Mouse (Mus musculus) CH12.LX (cell line): ENCODE measurements around the gene 1700069L16Rik. TPM values are rescaled to one million over a fixed set of nuclear protein-coding genes. Genes with fewer than 3 reads are reported as not detected.

ENCODE experiments used
- DNase-seq: peaks from one replicate; pipeline ENCODE4 v3.0.0-alpha.2; 2013; ENCODE audit errors: extremely low read depth
- H3K27ac ChIP-seq: 2 replicates; pipeline ENCODE4 v1.5.1; 2012; ENCODE audit warnings: low read depth, mild to moderate bottlenecking, control low read depth, moderate library complexity; ENCODE audit not compliant: insufficient read depth
- H3K27me3 ChIP-seq: replicated peaks from 2 replicates; pipeline ENCODE3; 2012; ENCODE audit warnings: inconsistent platforms
- H3K36me3 ChIP-seq, 2 experiments: replicated peaks in 1 of 2; 2 replicates each; pipeline versions ENCODE3 to v1.6.1; 2012; ENCODE audit warnings: inconsistent platforms in 1 of 2, low read length in 1 of 2, mild to moderate bottlenecking in 1 of 2, mixed read lengths in 1 of 2, moderate library complexity in 1 of 2; ENCODE audit not compliant: control insufficient read depth in 1 of 2, insufficient read depth in 1 of 2
- H3K4me1 ChIP-seq, 2 experiments: 2 replicates each; pipeline ENCODE4 v1.6.1; 2012; ENCODE audit warnings: inconsistent platforms in 1 of 2, moderate library complexity in 1 of 2; ENCODE audit not compliant: insufficient read depth in 2 of 2, control insufficient read depth in 1 of 2
- H3K4me2 ChIP-seq: 2 replicates; pipeline ENCODE4 v1.6.1; 2012; ENCODE audit warnings: low read depth, mild to moderate bottlenecking, control low read depth; ENCODE audit not compliant: poor library complexity, insufficient read depth, severe bottlenecking
- H3K4me3 ChIP-seq, 3 experiments: fragments of 150-350 bp in 1 of 3; sonication (generic) in 1 of 3; replicated peaks in 1 of 3; 2 replicates each; pipeline versions ENCODE3 to v1.5.1; 2011 to 2012; ENCODE audit warnings: low read depth in 2 of 3, low read length in 2 of 3, mild to moderate bottlenecking in 2 of 3, moderate library complexity in 2 of 3, control low read depth in 1 of 3, improper control_type of control experiment in 1 of 3, inconsistent platforms in 1 of 3, mixed read lengths in 1 of 3; ENCODE audit not compliant: poor library complexity in 1 of 3
- H3K79me2 ChIP-seq: replicated peaks from 2 replicates; pipeline ENCODE4 v1.6.1; 2012; ENCODE audit warnings: mild to moderate bottlenecking, moderate library complexity; ENCODE audit not compliant: control insufficient read depth, poor library complexity, insufficient read depth, severe bottlenecking; ENCODE audit errors: extremely low read depth
- H3K9ac ChIP-seq: 2 replicates; pipeline ENCODE4 v1.6.1; 2012; ENCODE audit warnings: low read depth, mild to moderate bottlenecking, control low read depth, moderate library complexity; ENCODE audit not compliant: insufficient read depth
- H3K9me3 ChIP-seq: replicated peaks from 2 replicates; pipeline ENCODE3; 2012; ENCODE audit warnings: low read length, inconsistent platforms, mixed read lengths
- GABPA ChIP-seq: IDR thresholded peaks from 2 replicates; pipeline ENCODE4 v1.6.1; 2012; ENCODE audit warnings: low read depth, low read length, improper control_type of control experiment, inconsistent platforms; ENCODE audit not compliant: insufficient replicate concordance
- HCFC1 ChIP-seq: IDR thresholded peaks from 2 replicates; pipeline ENCODE4 v1.6.1; 2012; ENCODE audit warnings: low read depth, mild to moderate bottlenecking, inconsistent platforms, low read length, improper control_type of control experiment
- JUN ChIP-seq: IDR thresholded peaks from 2 replicates; pipeline ENCODE4 v1.6.1; 2011; ENCODE audit warnings: low read depth, mild to moderate bottlenecking, low read length, improper control_type of control experiment, moderate library complexity; ENCODE audit not compliant: insufficient read depth
- JUND ChIP-seq: conservative IDR thresholded peaks from 2 replicates; pipeline ENCODE4 v1.6.1; 2011; ENCODE audit warnings: low read depth, low read length, improper control_type of control experiment
- MAFK ChIP-seq: IDR thresholded peaks from 2 replicates; pipeline ENCODE4 v1.6.1; 2011; ENCODE audit warnings: low read length, improper control_type of control experiment; ENCODE audit not compliant: insufficient replicate concordance
- MEF2A ChIP-seq: IDR thresholded peaks from 2 replicates; pipeline ENCODE4 v1.6.1; 2014; ENCODE audit warnings: low read depth, mild to moderate bottlenecking, inconsistent platforms, low read length, improper control_type of control experiment, borderline replicate concordance
- MXI1 ChIP-seq: IDR thresholded peaks from 2 replicates; pipeline ENCODE4 v1.6.1; 2011; ENCODE audit warnings: mild to moderate bottlenecking, low read depth, low read length, improper control_type of control experiment
- MYC ChIP-seq: IDR thresholded peaks from 2 replicates; pipeline ENCODE4 v1.6.1; 2011; ENCODE audit warnings: low read depth, mild to moderate bottlenecking, improper control_type of control experiment, low read length
- RAD21 ChIP-seq: IDR thresholded peaks from 2 replicates; pipeline ENCODE4 v1.6.1; 2011; ENCODE audit warnings: low read depth, mild to moderate bottlenecking, low read length, improper control_type of control experiment, moderate library complexity
- TBP ChIP-seq: conservative IDR thresholded peaks from 2 replicates; pipeline ENCODE4 v1.6.1; 2011; ENCODE audit warnings: low read depth, low read length, improper control_type of control experiment
- UBTF ChIP-seq: IDR thresholded peaks from 2 replicates; pipeline ENCODE4 v1.6.1; 2012; ENCODE audit warnings: low read depth, mild to moderate bottlenecking, inconsistent platforms, low read length, improper control_type of control experiment, moderate library complexity
- USF1 ChIP-seq: IDR thresholded peaks from 2 replicates; pipeline ENCODE4 v1.6.1; 2014; ENCODE audit warnings: low read depth, mild to moderate bottlenecking, inconsistent platforms, low read length, improper control_type of control experiment
- USF2 ChIP-seq: conservative IDR thresholded peaks from 2 replicates; pipeline ENCODE4 v1.6.1; 2011; ENCODE audit warnings: low read depth, low read length, improper control_type of control experiment
- ZC3H11A ChIP-seq: IDR thresholded peaks from 2 replicates; pipeline ENCODE4 v1.6.1; 2012; ENCODE audit warnings: low read depth, mild to moderate bottlenecking, inconsistent platforms, low read length, improper control_type of control experiment
- ZKSCAN1 ChIP-seq: IDR thresholded peaks from 2 replicates; pipeline ENCODE4 v1.6.1; 2012; ENCODE audit warnings: low read depth, inconsistent platforms, low read length, improper control_type of control experiment, borderline replicate concordance
- ZMIZ1 ChIP-seq: IDR thresholded peaks from 2 replicates; pipeline ENCODE4 v1.6.1; 2012; ENCODE audit warnings: low read depth, mild to moderate bottlenecking, inconsistent platforms, low read length, improper control_type of control experiment
- dilution Hi-C: fragments of 300-500 bp; cut with MboI; formaldehyde crosslinking; loops from 2 replicates; pipeline ENCODE4 v1.14.3; 2020; ENCODE audit warnings: low sequenced_read_pairs; ENCODE audit not compliant: extremely low pct_unique_long_range_greater_than_20kb, extremely low pct_ligation_motif_present
- in situ Hi-C: fragments of 300-500 bp; cut with MboI; formaldehyde crosslinking; loops from 3 replicates; pipeline ENCODE4 v1.14.3; 2019; ENCODE audit warnings: low sequenced_read_pairs, low pct_ligation_motif_present, low pct_unique_long_range_greater_than_20kb, mixed read lengths
- polyA plus RNA-seq: library from polyadenylated mRNA; unstranded; fragments of >175 nt; gene quantifications from 2 replicates; pipeline ENCODE4 v1.2.1, GENCODE M21; 2012; ENCODE audit warnings: low read depth; ENCODE audit not compliant: insufficient read length
- total RNA-seq, 2 experiments: library from RNA; depleted of rRNA; stranded (reverse); fragments of 300-350 nt in 1 of 2; fragments of >200 nt in 1 of 2; gene quantifications; 2 replicates each; pipeline ENCODE4 v1.2.3; 2012 to 2014

1700069L16Rik gene
- total and polyA plus RNA-seq, 3 experiments = not detected

DNA sequence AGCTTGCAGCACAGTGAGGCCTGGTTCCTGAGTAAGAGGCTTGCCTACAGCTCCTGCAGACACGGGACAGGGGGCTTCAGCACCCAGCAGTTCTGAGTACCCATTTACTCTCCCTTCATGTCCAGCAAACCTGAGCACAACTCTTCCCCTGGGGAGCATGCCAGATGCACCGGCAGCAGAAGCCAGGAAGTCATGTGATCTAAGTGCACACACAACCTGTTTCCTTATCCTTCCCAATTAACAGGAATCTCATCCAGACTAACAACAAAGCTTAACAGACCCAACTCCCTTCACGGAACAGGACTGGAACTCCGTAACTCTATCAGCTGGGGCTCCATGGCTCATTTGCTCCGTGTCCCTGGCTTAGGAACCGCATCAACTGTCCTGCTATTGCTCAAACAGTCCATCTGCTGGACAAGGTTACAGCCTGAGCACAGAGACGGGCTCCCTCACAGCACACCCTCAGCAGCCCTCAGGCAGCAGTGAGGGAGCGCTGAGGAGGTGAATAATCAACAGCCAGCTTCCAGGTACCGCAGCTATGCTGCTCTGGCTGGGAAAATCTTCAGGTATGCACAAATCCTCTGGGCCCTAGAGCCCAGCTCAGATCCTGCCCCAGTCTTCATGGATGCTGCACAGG is 27.1 kb upstream of the 1700069L16Rik start:
- Histone ChIP-seq H3K9ac (no peak overlapping the region), H3K9me3 (no peaks in the 10 kb centered on the region), H3K27ac (no peak overlapping the region)
- TF ChIP-seq RAD21 (no peak), ZC3H11A (no peak), ZMIZ1 (no peak), MXI1 (no peak), ZKSCAN1 (no peak), JUN (no peak), USF2 (no peak), UBTF (no peak), HCFC1 (no peak), TBP (no peak), JUND (no peak), MEF2A (no peak), USF1 (no peak), GABPA (no peak), MAFK (no peak)
- TF ChIP-seq, all 38 proteins: peak for 0
- Histone ChIP-seq H3K4me2 (no peak overlapping the region), H3K36me3 (peaks cover 94 to 99% of the 10 kb centered on the region in 2 experiments), H3K79me2 (0 out of 2 replicates have a peak, but pooled peaks cover 1% of the 10 kb centered on the region), H3K4me3 (no peak overlapping the region), H3K27me3 (no peaks in the 10 kb centered on the region), H3K4me1 (no peaks in the 10 kb centered on the region)
- in situ Hi-C loops = no loop called here
- no peak for DNase-seq
- dilution Hi-C loops = no loop called here

DNA sequence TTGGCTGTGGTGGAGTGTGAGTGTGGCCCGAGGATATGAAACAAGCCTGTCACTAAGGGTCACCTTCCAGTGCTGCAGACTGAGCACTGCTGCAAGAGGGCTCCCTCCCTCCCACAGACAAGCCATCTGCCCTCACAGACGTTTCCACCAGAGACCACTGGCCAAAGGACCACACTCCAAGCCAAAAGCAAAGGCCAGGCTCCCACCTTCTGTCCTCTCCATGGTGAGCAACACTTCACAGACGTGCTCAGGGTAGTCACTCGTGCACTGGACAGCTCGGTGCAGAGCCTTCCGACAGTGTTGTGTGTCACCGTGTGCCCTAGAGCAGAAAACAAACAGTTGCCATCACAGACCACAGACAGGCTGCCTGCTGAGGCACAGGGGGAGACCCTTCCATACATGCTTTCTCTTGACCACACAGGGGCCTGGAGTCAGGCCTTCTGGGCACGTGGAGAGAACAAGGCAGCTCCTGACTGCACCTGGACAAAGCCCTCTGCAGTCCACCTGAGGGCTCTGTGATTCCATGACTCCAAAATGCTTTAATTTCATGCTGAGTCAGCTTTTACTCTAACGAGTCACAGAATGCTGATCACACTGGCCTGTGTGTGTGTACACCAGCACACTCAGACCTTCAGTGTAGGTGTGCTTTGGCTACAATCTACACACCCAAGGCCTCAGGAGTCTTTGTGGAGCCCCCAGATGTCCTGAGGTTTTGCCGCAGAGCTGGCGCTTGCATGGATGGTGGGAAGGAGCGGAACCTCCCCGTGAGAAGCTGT is 24.2 kb upstream of the 1700069L16Rik start:
- Histone ChIP-seq H3K4me1 (no peaks in the 10 kb centered on the region), H3K36me3 (peaks cover 94 to 99% of the 10 kb centered on the region in 2 experiments), H3K79me2 (no peaks in the 10 kb centered on the region), H3K27me3 (no peaks in the 10 kb centered on the region), H3K27ac (no peak overlapping the region), H3K4me2 (no peak overlapping the region), H3K4me3 (no peak overlapping the region), H3K9me3 (peaks cover 4% of the 10 kb centered on the region), H3K9ac (no peak overlapping the region)
- in situ Hi-C loops (no loop called here), dilution Hi-C loops (no loop called here)
- TF ChIP-seq MAFK = peak; percentile 77
- no peak for TF ChIP-seq MYC
- DNase-seq = no peak
